Mouse (Mus musculus): ENCODE results near the gene Fam89a. TPM values are rescaled to one million over a fixed set of nuclear protein-coding genes. Genes with fewer than 3 reads are reported as not detected.

Fam89a gene
- total RNA-seq (2014; rRNA removed) (0.25 TPM in 1 of 2 replicates, not detected in the other), polyA plus RNA-seq (2015; fragmentation: Nextera tagmentation; extraction: Ambion mirVana) (0.45 and 0.87 TPM in 2 replicates)

GRCm38 (mm10) chr8:124751709-124752173 is at the start of gene Fam89a:
Gene Fam89a, minus strand, starts transcription at chr8:124751832.
- ATAC-seq, result no peak; the same call in 1 of the 2 replicates
- Histone ChIP-seq H3K27ac (no peak within 1 kb of the TSS), H3K4me3 (ENCODE audit: low read length) (peak within 1 kb of the TSS; percentile 45), H3K9me3 (ENCODE audit: low read length) (no peaks in the 10 kb centered on the region), H3K4me2 (ENCODE audit: low read depth, low read length) (peak within 1 kb of the TSS; percentile 66), H3K36me3 (ENCODE audit: insufficient read depth, low read length) (no peaks in the 10 kb centered on the region), H3K9ac (replicated peaks; ENCODE audit: low read length) (peak within 1 kb of the TSS; percentile 40; the same call in 1 of the 2 replicates), H3K27me3 (ENCODE audit: insufficient read depth, low read length) (peaks cover 24% of the 10 kb centered on the region), H3K4me1 (ENCODE audit: insufficient read depth, low read length) (peaks cover 8% of the 10 kb centered on the region; the same call in 1 of the 2 replicates)
- no peak for DNase-seq (ENCODE audit: low spot score)
- no peak for TF ChIP-seq CTCF (IDR thresholded peaks at IDR 0.05; ENCODE audit: low read depth)
- under 1% methylated on average over 36 of the region's 41 CpGs for WGBS

GRCm38 (mm10) chr8:124800542-124800941 is 48.9 kb upstream of the Fam89a start:
- 45% methylated on average over 11 of the region's 11 CpGs for WGBS
- DNase-seq (ENCODE audit: low spot score) (no peak), ATAC-seq (no peak)
- Histone ChIP-seq H3K27me3 (ENCODE audit: insufficient read depth, low read length) (no peaks in the 10 kb centered on the region), H3K9me3 (ENCODE audit: low read length) (no peaks in the 10 kb centered on the region), H3K4me2 (ENCODE audit: low read depth, low read length) (no peak overlapping the region), H3K27ac (no peak overlapping the region), H3K9ac (replicated peaks; ENCODE audit: low read length) (no peak overlapping the region), H3K4me1 (ENCODE audit: insufficient read depth, low read length) (peaks cover 4% of the 10 kb centered on the region), H3K36me3 (ENCODE audit: insufficient read depth, low read length) (no peaks in the 10 kb centered on the region), H3K4me3 (ENCODE audit: low read length) (no peak overlapping the region)
- TF ChIP-seq CTCF (IDR thresholded peaks at IDR 0.05; ENCODE audit: low read depth), result no peak

GRCm38 (mm10) chr8:124795781-124796488 is 44.3 kb upstream of the Fam89a start:
- no peak for TF ChIP-seq CTCF (IDR thresholded peaks at IDR 0.05; ENCODE audit: low read depth)
- H3K4me1 ChIP-seq (ENCODE audit: insufficient read depth, low read length), result peaks cover 13% of the 10 kb centered on the region
- 60% methylated on average over 8 of the region's 8 CpGs for WGBS

GRCm38 (mm10) chr8:124794486-124794780 is 42.8 kb upstream of the Fam89a start:
- H3K9me3 ChIP-seq (ENCODE audit: low read length), result no peaks in the 10 kb centered on the region
- under 1% methylated on average over 25 of the region's 25 CpGs for WGBS
- peak overlapping the region; percentile 78 for H3K9ac ChIP-seq (replicated peaks; ENCODE audit: low read length)
- no peaks in the 10 kb centered on the region for H3K36me3 ChIP-seq (ENCODE audit: insufficient read depth, low read length)
- peak overlapping the region; percentile 61 for H3K4me3 ChIP-seq (ENCODE audit: low read length)
- H3K4me2 ChIP-seq (ENCODE audit: low read depth, low read length), result peak overlapping the region; percentile 83
- H3K27ac ChIP-seq, result peak overlapping the region; percentile 96
- H3K27me3 ChIP-seq (ENCODE audit: insufficient read depth, low read length), result no peaks in the 10 kb centered on the region
- peak; percentile 86 for DNase-seq (ENCODE audit: low spot score)
- H3K4me1 ChIP-seq (ENCODE audit: insufficient read depth, low read length), result peaks cover 13% of the 10 kb centered on the region
- peak; percentile 65 for TF ChIP-seq CTCF (IDR thresholded peaks at IDR 0.05; ENCODE audit: low read depth)
- ATAC-seq, result peak; percentile 21; the same call in 1 of the 2 replicates

More at GRCm38 (mm10) chr8:124795781-124796488, 44.3 kb upstream of the Fam89a start:
- ATAC-seq, result no peak
- Histone ChIP-seq H3K9ac (replicated peaks; ENCODE audit: low read length) (0 out of 2 replicates have a peak overlapping the region, but pooled peaks have one; percentile 78), H3K4me3 (ENCODE audit: low read length) (peak overlapping the region; percentile 61), H3K9me3 (ENCODE audit: low read length) (no peaks in the 10 kb centered on the region), H3K36me3 (ENCODE audit: insufficient read depth, low read length) (no peaks in the 10 kb centered on the region), H3K27ac (no peak overlapping the region), H3K27me3 (ENCODE audit: insufficient read depth, low read length) (no peaks in the 10 kb centered on the region), H3K4me2 (ENCODE audit: low read depth, low read length) (peak overlapping the region; percentile 83)
- no peak for DNase-seq (ENCODE audit: low spot score)

GRCm38 (mm10) chr8:124793661-124794485 is 42.2 kb upstream of the Fam89a start:
- Histone ChIP-seq H3K27ac (peak overlapping the region; percentile 96), H3K4me1 (ENCODE audit: insufficient read depth, low read length) (peaks cover 13% of the 10 kb centered on the region), H3K9me3 (ENCODE audit: low read length) (no peaks in the 10 kb centered on the region), H3K9ac (replicated peaks; ENCODE audit: low read length) (peak overlapping the region; percentile 78), H3K4me2 (ENCODE audit: low read depth, low read length) (peak overlapping the region; percentile 83), H3K27me3 (ENCODE audit: insufficient read depth, low read length) (no peaks in the 10 kb centered on the region), H3K4me3 (ENCODE audit: low read length) (peak overlapping the region; percentile 61), H3K36me3 (ENCODE audit: insufficient read depth, low read length) (no peaks in the 10 kb centered on the region)
- ATAC-seq (no peak; the same call in none of the 2 replicates), DNase-seq (ENCODE audit: low spot score) (peak; percentile 57)
- TF ChIP-seq CTCF (IDR thresholded peaks at IDR 0.05; ENCODE audit: low read depth), result peak; percentile 28; the same call in 1 of the 2 replicates
- 1% methylated on average over 78 of the region's 81 CpGs for WGBS

- Histone ChIP-seq H3K27me3 (ENCODE audit: insufficient read depth, low read length) (no peaks in the 10 kb centered on the region), H3K9me3 (ENCODE audit: low read length) (no peaks in the 10 kb centered on the region), H3K36me3 (ENCODE audit: insufficient read depth, low read length) (no peaks in the 10 kb centered on the region), H3K4me3 (ENCODE audit: low read length) (peak overlapping the region; percentile 61), H3K4me2 (ENCODE audit: low read depth, low read length) (peak overlapping the region; percentile 83), H3K9ac (replicated peaks; ENCODE audit: low read length) (peak overlapping the region; percentile 78), H3K27ac (peak overlapping the region; percentile 96), H3K4me1 (ENCODE audit: insufficient read depth, low read length) (peaks cover 13% of the 10 kb centered on the region)
- DNase-seq (ENCODE audit: low spot score), result peak; percentile 89
- WGBS, result 1% methylated on average over 49 of the region's 51 CpGs
- TF ChIP-seq CTCF (IDR thresholded peaks at IDR 0.05; ENCODE audit: low read depth), result no peak
- peak; percentile 85 for ATAC-seq
Observed at GRCm38 (mm10) chr8:124793172-124793651, 41.6 kb upstream of the Fam89a start.
